Mouse (Mus musculus) G1E (cell line): Measurements from ENCODE around the gene Serpine2.

Experiments
- CTCF ChIP-seq: IDR thresholded peaks from 2 replicates; pipeline ENCODE4 v1.5.1; 2012; ENCODE audit warnings: low read depth, low read length, inconsistent platforms, mixed read lengths
- GATA1 ChIP-seq: IDR thresholded peaks from 2 replicates; pipeline ENCODE4 v1.6.1; 2012; ENCODE audit warnings: borderline replicate concordance, low read length, inconsistent platforms, mixed read lengths
- POLR2AphosphoS5 ChIP-seq: IDR thresholded peaks from 2 replicates; pipeline ENCODE4 v1.6.1; 2012; ENCODE audit warnings: low read depth, low read length, inconsistent platforms; ENCODE audit not compliant: insufficient replicate concordance
- TAL1 ChIP-seq: conservative IDR thresholded peaks from 2 replicates; pipeline ENCODE4 v1.6.1; 2012; ENCODE audit warnings: low read depth, low read length, inconsistent platforms, mixed read lengths

GRCm38 (mm10) chr1:79874741-79875140, 13.8 kb upstream of the Serpine2 start:
- TF ChIP-seq POLR2AphosphoS5 (no peak), CTCF (no peak), TAL1 (no peak), GATA1 (no peak)
